Mouse (Mus musculus) liver, adult 2 months (tissue): ENCODE measurements at regions not wholly inside any gene's neighbourhood (a gene's known extent, or its start where the extent isn't known, plus 50 kb on each side); places are given as distances from the start of the nearest gene placed in this dataset.

Source experiments
- DNase-seq: peaks from one replicate; pipeline ENCODE4 v3.0.0-alpha.2; 2011; ENCODE audit warnings: low read depth, low spot score; ENCODE audit errors: extremely low read depth
- H3K27ac ChIP-seq: fragments of 200-500 bp; replicated peaks from 2 replicates; pipeline ENCODE4 v1.5.1; 2012; ENCODE audit warnings: low read depth, mild to moderate bottlenecking, control low read depth, inconsistent platforms, low read length; ENCODE audit not compliant: insufficient read depth
- H3K27me3 ChIP-seq: fragments of 200-500 bp; 2 replicates; pipeline ENCODE4 v1.6.1; 2012; ENCODE audit warnings: mild to moderate bottlenecking, moderate library complexity, low read length, inconsistent platforms; ENCODE audit not compliant: control insufficient read depth, insufficient read depth
- H3K36me3 ChIP-seq: fragments of 200-500 bp; 2 replicates; pipeline ENCODE4 v1.6.1; 2012; ENCODE audit warnings: low read length, inconsistent platforms; ENCODE audit not compliant: control insufficient read depth, insufficient read depth
- H3K4me1 ChIP-seq: fragments of 200-500 bp; 2 replicates; pipeline ENCODE4 v1.6.1; 2011; ENCODE audit warnings: low read length; ENCODE audit not compliant: control insufficient read depth, insufficient read depth
- H3K4me3 ChIP-seq: fragments of 200-500 bp; 2 replicates; pipeline ENCODE4 v1.5.1; 2011; ENCODE audit warnings: low read depth, mild to moderate bottlenecking, control low read depth, low read length, moderate library complexity; ENCODE audit not compliant: insufficient read depth
- H3K79me2 ChIP-seq: fragments of 200-500 bp; 2 replicates; pipeline ENCODE4 v1.6.1; 2012; ENCODE audit warnings: inconsistent platforms, mild to moderate bottlenecking, low read length, moderate library complexity; ENCODE audit not compliant: control insufficient read depth, insufficient read depth
- H3K9ac ChIP-seq: fragments of 200-500 bp; 2 replicates; pipeline ENCODE4 v1.6.1; 2012; ENCODE audit warnings: low read depth, mild to moderate bottlenecking, control low read depth, inconsistent platforms, low read length
- CTCF ChIP-seq: fragments of 200-500 bp; IDR thresholded peaks from 2 replicates; pipeline ENCODE4 v1.5.1; 2011; ENCODE audit warnings: low read depth, low read length, control low read depth
- POLR2A ChIP-seq: fragments of 200-500 bp; IDR thresholded peaks from 2 replicates; pipeline ENCODE4 v1.6.1; 2011; ENCODE audit warnings: low read length, control low read depth; ENCODE audit not compliant: insufficient read depth; ENCODE audit errors: extremely low read depth
- WGBS: fragments of 180-500 bp; shearing (Covaris S2); methylation state at CpG from one replicate; pipeline ENCODE4 v1.1.7; 2018; 5-methylcytosine and 5-hydroxymethylcytosine counted together

DNA sequence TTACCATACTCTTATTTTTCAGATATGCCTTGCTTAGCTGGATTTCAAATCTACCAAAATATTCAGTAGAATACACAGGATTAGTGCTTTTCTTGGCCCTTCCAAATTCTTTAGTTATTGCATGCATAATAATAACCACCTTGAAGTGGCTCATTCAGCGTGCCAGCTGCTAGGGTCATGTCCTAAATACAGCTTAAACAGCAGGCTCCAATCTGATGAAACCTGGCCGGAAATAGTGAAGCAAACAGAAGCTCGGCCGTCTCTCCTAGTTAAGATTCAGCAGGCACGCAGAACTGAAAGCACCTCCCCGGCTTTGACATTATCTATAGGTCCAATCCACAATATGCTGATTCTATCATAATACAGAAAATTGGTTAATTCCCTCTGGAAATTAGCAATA is 1042.9 kb downstream of the Tecrl start:
- no peak for TF ChIP-seq CTCF
- no peak for TF ChIP-seq POLR2A
- Histone ChIP-seq H3K4me3 (no peak overlapping the region), H3K27ac (no peak overlapping the region), H3K36me3 (no peaks in the 10 kb centered on the region), H3K79me2 (no peaks in the 10 kb centered on the region), H3K4me1 (no peaks in the 10 kb centered on the region), H3K27me3 (no peaks in the 10 kb centered on the region), H3K9ac (no peak overlapping the region)
- WGBS: 58% methylated on average over 6 of the region's 6 CpGs
- no peak for DNase-seq

DNA sequence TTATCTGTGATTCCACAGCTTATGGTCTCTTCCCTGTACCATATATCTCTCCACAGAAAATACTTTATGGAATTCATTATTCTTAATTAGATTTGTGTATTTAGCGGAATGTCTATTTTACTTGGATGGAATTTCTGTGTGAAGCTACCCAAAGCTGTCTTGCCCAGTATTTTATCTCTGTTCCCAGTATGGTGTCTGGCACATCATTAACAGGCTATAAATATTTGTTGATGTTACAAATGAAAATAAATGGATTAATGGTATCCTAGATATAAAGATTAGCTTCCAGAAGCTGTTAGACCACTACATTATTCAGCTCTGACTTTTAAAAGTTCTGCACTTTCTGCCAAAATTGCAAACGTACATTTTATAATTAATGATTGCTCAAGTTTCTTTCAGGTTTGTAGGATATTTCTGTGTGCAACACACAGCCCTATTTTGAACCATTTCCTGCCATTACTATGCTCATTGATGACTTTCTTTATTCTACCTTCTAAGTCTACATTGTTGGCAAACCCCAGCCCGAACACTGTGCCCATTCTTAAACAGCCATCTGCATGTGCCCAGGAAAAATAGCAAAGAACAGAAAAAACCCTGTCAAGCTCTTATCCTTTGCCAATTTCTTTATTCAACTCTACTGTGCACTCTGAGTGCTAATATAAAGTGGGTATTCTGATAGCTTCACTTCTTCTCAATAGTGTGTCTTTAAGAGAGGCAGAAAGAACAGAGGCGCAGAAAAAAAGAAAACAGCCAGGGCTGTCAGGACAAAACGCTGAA is 1066.7 kb downstream of the Tecrl start:
- Histone ChIP-seq H3K27ac (no peak overlapping the region), H3K4me1 (no peaks in the 10 kb centered on the region), H3K9ac (no peak overlapping the region), H3K36me3 (no peaks in the 10 kb centered on the region), H3K4me3 (no peak overlapping the region), H3K79me2 (no peaks in the 10 kb centered on the region), H3K27me3 (no peaks in the 10 kb centered on the region)
- no peak for TF ChIP-seq POLR2A
- WGBS: 76% methylated on average over 5 of the region's 5 CpGs
- DNase-seq: no peak

DNA sequence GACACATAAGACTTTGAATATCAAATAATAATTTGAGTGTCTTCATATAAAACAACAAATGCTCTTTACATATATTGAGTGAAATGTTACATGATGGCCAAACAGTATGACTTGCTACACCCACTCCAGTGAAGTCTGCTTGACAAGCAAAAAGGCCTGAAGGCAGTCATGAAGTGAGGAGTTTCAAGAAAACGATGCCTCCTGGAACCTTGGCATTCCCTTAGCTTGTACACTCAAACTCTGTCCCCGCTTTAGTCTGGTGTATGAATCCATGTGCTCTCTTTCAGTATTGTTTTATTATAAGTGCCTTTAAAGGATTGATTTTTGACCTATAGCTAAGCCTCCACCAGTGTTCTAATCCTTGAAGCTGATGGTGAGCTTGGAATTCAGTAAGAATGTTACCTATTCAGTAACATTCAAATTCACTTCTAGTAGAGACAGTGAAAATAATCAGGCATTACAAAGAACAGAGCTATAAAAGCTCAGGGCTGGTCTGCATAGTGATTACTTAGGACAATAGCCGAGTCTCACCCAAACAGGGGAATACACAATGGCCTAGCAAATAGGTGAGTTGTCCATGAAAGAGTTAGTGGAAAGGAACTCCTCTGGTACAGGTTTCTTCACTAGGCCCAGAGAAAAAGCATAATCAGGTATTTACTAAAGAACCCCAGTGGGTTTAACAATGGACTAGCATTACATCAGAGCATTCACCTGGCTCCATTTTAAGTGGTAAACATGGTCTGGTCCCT is 1101.5 kb downstream of the Tecrl start:
- Histone ChIP-seq H3K79me2 (no peaks in the 10 kb centered on the region), H3K4me3 (no peak overlapping the region), H3K4me1 (no peaks in the 10 kb centered on the region), H3K27ac (no peak overlapping the region), H3K27me3 (no peaks in the 10 kb centered on the region), H3K36me3 (no peaks in the 10 kb centered on the region), H3K9ac (no peak overlapping the region)
- no peak for TF ChIP-seq CTCF
- TF ChIP-seq POLR2A: no peak
- no peak for DNase-seq
- 87% methylated on average over 3 of the region's 3 CpGs for WGBS

DNA sequence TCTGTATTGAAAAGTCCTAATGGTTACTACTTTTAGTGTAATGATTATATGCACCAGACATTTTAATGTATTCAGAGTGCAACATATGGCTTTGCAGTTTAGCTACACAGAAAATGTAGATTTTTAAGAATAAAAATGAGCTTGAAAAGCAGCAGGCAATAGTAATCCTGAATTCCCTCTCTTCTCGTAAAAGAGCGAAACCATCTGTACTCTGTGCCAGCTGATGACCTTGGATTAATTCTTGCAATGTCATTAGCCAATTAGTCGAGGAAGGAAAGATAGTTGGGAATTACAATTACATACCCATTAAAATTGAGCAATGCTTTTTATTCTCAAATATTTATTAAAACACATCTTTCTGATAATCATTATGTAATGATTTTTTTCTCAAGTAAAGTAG is 1128.7 kb downstream of the Tecrl start:
- H3K9ac ChIP-seq: no peak overlapping the region
- TF ChIP-seq CTCF (no peak), POLR2A (no peak)
- H3K4me3 ChIP-seq: no peak overlapping the region
- no peaks in the 10 kb centered on the region for H3K4me1 ChIP-seq
- DNase-seq: no peak
- 79% methylated on average over 3 of the region's 3 CpGs for WGBS
- H3K27ac ChIP-seq: no peak overlapping the region
- H3K36me3 ChIP-seq: no peaks in the 10 kb centered on the region
- no peaks in the 10 kb centered on the region for H3K27me3 ChIP-seq
- no peaks in the 10 kb centered on the region for H3K79me2 ChIP-seq

DNA sequence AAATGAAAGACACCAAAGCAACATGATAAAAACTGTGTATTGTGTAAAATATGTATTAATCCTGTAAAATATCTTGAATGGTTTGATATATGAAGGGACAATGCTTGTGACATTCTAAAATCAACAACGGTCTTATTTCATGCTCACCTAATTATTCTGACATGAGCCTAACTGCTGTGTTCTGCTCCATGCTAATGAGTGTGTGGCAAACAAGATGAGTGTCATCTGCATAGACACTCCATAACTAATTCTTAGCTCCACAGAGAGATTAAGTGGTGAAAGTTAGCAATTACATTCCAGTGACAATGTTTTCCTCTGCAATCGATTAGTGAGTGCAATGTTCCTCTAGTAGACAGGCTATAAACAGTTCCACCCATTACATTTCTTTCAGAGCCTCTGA is 1131.4 kb downstream of the Tecrl start:
- no peak overlapping the region for H3K9ac ChIP-seq
- H3K4me3 ChIP-seq: no peak overlapping the region
- no peak overlapping the region for H3K27ac ChIP-seq
- H3K79me2 ChIP-seq: no peaks in the 10 kb centered on the region
- no peaks in the 10 kb centered on the region for H3K36me3 ChIP-seq
- 82% methylated on average over 2 of the region's 2 CpGs for WGBS
- DNase-seq: no peak
- no peak for TF ChIP-seq POLR2A
- TF ChIP-seq CTCF: no peak
- H3K27me3 ChIP-seq: no peaks in the 10 kb centered on the region
- no peaks in the 10 kb centered on the region for H3K4me1 ChIP-seq

DNA sequence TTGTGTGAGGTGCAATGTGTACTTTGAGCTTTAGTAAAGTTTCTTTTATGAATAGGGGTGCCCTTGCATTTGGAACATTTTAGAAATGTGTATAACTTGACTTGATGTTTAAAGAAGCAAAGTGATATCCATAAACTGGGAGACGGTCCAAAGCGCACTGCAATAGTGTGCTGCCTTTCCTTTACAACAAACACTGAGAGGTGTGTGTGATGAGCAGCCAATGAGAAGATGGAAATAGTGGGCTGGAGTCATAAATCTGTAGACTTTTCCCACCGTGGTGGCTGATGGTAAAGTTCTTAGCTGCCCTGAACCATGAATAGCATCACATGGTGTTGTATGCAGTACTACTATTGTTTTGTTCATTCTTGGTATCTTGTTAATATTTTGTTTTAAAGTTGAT is 1151.4 kb downstream of the Tecrl start:
- Histone ChIP-seq H3K27ac (no peak overlapping the region), H3K4me3 (no peak overlapping the region), H3K4me1 (no peaks in the 10 kb centered on the region), H3K9ac (no peak overlapping the region), H3K36me3 (no peaks in the 10 kb centered on the region), H3K79me2 (no peaks in the 10 kb centered on the region), H3K27me3 (no peaks in the 10 kb centered on the region)
- TF ChIP-seq POLR2A (no peak), CTCF (no peak)
- DNase-seq: no peak
- WGBS: 86% methylated on average over 3 of the region's 3 CpGs
